Mouse (Mus musculus): Measurements from ENCODE around the gene Bsdc1. TPM values are rescaled to one million over a fixed set of nuclear protein-coding genes. Genes with fewer than 3 reads are reported as not detected.

The Bsdc1 gene
- total RNA-seq, 2 experiments from 2014 or later: 55.4 TPM

DNA sequence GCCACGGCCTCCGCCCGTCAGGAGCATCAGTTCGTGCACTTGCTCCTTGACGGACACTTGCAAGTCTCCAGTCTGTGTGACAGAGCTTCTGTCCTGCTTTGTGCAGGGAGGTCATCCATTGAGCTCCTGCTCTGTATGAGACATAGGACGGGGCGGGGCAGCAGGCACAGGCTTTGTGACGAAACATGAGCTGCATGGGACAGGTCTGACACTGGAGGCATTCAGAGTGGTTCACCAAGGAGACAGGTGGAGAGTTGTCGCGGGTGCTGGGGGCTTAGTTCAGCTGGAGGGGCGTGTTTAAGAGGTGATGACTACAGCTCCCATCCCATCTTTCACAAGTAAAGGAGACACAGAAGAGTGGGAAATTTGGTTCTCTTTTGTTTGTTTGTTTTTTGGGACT, 14.7 kb downstream of the Bsdc1 start:
- DNase-seq (ENCODE audit: low spot score in 2 of 2): no peak

DNA sequence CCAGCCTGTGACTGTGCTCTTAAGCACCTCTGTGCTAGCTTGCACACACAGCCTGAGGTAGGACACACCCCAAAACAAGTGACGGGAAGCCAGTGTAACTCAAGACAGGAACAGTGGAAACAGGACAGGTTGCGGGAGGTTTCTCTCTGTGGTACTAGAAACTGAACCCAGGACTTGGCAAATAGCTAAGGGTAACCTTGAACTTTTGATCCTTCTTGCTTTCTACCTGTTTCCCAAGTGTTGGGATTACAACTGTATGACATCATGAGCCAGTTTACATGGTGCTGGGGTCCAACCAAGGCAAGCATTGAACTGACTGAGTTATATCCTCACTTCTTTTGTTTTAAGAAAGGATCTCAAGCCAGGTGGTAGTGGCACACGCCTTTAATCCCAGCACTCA, 18.5 kb downstream of the Bsdc1 start:
- no peak for DNase-seq (ENCODE audit: low spot score in 2 of 2)

DNA sequence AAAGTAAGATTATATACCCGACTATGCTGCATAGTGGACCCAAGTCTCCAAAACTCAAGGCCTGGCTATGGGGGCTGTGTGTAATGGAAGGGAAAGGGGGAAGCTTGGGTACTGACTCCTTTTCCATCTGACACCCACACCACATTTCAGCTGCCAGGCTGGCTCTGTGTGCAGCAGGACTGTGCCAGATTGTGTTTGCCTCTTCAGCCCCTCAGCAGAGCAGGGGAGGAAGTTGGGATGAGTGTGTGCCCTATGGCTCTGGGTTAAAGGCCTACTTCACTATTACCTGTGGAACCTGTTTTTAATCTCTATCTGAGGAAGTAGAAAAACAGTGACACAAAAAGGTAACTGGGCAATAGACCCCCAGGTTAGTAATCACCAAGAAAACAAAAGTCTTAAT, 19.7 kb downstream of the Bsdc1 start:
- DNase-seq (ENCODE audit: low spot score in 2 of 2): no peak

DNA sequence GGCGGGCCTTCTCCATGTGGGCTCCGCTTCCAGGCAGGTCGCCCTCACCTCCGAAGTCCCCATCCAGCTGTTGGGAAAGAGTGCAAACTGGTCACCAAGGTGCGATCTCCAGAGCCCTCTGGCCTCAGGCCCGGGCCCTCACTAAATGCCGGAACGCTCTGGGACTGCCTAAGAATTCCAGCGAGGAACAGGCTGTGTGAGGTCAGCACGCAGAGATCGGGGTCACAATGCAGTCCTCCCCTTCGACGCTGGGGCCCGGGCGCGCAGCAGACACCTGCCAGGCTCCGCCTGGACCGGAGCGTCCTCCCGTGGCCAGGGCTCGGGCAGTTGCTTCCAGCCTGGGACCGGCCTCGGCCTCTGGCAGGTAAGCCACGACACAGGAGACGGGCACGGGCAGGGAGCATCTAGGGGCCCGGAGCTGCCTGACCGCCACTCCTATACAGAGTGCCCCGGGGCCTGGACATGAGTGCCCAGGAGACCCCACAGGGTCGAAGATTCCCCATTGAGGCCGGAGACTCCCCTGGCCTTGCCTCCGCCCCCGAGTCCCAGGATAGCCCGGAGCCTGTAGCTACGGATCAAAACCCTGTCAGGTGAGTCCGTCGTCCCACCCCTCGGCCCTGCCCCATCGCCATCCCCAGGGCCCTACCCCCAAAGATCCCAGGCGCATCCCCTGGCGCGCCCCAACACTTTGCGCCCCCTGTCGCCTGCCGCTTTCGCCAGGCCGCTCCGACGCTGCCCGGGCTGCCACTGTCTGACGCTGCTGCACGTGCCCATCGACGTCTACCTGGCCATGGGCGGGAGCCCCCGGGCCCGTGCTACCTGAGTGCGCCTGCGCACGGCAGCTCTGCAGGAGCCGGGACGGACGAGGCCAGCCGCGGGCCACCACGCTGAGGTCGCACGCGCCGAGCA, 29.8 kb downstream of the Bsdc1 start, which contains the start of the genes Tssk3 and Fam229a:
TSS of gene Tssk3 (minus strand) at position 51 of the 909 bp plus-strand sequence.
TSS of gene Fam229a (plus strand) at position 219 of the 909 bp plus-strand sequence.
- DNase-seq (ENCODE audit: low spot score in 2 of 2): no peak

DNA sequence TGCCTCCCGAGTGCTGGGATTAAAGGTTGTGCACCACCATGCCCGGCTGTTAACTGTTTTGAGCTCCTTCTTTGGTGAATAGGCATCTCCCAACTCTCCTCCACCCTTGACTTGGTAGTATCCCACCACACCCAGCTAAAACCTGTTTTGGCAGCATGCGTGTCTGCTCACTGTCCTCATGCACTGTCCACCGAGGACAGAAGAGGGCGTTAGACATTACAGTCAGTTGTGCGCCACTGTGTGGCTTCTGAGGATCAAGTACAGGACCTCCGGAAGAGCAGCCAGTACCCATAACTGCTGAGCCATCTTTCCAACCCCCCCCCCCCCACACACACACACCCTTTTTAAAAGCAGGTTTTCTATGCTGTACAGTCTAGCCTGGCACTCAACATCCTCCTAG, 33.3 kb downstream of the Bsdc1 start:
- DNase-seq (ENCODE audit: low spot score in 2 of 2): no peak

DNA sequence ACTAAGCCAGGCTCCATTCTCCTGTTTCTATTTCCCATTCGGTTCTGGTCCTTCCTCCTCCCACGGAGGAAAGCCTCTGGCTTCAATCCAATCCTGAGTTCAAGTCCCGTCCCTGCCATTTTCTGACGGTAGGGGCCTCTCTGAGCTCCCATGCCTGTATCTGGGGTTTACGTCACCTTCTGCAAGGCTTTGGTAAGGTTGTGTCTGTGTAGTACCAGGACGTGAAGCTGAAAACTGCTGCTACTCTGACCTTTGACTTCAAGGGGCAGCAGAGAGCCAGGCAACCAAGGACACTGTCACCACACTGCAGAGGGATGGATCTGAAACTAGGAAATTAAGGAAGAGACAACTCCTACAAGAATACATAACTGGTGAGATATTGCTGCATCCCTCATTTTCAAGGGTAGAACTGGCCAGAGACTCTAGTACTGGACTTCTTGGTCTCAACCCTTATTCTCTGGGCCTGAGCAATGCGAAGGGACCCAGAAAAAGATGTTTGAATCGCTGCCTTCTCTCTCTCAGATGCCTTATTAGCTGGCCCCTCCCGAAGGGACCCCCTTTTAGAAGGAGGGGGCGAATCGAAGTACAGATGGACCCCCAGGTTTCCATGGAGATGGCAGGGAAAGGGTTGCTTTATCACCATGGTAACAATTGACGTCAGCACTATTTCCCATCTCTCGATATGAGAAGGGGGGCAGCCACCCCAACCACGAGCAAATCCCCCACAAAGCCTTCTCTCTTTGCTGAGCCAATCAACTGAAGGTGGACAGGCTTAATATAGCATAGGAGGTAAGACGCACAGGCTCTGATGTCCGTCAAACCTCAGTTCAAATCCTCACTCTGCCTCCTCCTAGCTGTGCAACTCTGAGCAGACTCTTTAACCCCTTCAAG, 34.5 kb downstream of the Bsdc1 start:
- DNase-seq (ENCODE audit: low spot score in 2 of 2): no peak

DNA sequence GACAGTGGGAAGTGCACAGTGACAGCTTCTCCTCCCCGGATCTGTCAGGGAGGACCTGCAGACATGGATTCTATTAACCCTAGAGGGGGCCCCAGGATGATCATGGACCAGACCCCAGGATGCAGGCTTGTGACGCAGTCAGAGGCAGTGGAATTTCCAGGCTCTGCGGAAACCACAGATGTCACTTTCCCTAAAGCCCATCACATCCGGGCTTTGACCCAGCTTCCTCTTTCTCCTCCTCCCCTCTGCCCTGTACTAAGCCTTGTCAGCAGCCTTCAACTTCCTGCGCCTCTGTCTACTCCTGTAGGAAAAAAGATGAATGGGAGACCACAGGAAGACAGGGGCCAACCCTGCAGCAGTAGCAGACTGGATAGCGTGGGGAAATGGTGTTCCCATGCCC, 35.2 kb downstream of the Bsdc1 start:
- DNase-seq (ENCODE audit: low spot score in 2 of 2): no peak

DNA sequence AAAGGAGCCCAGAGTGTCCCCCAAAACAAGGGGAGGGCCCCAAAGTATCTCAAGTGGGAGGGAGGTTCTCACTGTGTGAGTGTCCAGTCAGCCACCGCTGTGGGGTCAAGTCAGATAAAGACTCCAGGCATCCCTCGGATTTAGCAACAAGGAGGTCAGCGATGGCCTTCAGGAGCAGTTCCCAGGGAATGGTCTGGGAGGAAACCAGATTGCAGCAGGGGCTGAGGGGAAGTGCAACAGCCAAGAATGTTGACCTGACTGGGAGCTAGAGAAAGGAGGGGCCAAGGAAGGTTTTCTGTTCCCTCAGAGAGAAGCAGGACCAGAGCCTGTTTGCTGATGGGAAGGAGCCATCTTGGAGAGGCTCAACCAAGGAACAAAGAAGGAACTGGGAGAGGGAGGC, 37.6 kb downstream of the Bsdc1 start:
- no peak for DNase-seq (ENCODE audit: low spot score in 2 of 2)

DNA sequence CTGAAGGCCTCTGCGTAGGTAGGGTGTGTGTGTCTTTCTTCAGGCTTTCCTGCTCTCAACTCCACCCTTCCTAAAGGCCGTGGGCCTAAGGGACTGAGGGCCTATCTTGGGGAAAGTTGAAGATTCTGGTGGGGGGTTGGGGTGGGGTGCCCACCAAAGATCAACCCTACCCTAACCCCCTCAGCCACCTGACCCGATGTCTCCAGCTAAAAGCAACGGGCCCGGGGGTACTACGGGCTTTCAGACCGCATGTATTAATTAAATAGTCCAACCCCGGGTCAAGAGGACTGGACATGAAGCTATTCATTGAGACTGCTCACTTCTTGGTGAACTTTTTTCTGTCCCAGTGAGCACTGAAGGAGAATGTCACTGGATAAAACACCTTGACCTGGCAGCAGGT, 38.6 kb downstream of the Bsdc1 start:
- DNase-seq (ENCODE audit: low spot score in 2 of 2): no peak

DNA sequence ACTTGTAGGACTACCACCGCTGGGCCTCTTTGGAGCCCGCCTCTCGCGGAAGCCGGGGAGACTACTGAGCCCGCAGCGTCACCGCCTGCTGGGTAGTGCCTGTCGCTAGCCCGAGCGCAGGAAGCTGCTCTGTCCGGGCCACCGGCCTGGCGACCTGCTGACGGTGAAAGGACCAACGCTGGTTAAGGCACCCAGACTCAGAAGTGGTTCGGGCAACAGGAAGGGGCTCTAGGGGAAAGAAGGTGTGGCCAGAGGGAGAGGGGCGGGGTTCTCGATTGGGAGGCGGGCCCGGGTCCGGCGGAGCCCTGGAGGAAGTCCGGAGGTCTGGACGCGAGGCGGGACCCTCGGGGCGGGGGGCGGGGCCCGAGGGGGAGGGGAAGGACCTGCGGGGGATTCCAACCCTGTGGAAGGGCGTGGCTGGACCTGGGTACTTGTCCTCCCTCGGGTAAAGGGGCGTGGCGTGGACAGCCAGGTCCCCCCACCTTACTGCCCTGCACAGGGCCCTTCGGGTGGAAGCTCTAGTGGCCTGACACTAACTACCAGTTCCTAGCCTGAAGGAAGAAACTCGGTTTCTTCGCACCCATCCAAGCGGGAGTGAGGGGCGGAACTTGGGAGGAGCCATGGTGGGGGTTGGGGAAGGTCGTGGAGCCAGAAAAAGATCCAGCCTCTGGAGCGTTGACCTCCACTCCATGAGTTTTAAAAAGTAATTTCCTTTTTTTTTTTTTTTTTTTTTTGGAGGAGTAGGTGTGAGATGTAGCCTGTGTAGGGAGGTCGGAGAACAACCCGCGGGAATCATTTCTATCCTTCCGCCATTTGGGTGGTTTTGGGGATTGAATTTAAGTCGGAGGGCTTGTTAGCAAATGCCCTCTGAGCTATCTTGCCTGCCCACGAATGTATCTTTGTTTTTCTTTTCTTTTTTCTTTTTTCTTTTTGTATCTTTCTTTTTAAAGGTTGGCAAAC, 39.5 kb downstream of the Bsdc1 start:
- DNase-seq (ENCODE audit: low spot score in 2 of 2): peak; percentile 70 to 84

DNA sequence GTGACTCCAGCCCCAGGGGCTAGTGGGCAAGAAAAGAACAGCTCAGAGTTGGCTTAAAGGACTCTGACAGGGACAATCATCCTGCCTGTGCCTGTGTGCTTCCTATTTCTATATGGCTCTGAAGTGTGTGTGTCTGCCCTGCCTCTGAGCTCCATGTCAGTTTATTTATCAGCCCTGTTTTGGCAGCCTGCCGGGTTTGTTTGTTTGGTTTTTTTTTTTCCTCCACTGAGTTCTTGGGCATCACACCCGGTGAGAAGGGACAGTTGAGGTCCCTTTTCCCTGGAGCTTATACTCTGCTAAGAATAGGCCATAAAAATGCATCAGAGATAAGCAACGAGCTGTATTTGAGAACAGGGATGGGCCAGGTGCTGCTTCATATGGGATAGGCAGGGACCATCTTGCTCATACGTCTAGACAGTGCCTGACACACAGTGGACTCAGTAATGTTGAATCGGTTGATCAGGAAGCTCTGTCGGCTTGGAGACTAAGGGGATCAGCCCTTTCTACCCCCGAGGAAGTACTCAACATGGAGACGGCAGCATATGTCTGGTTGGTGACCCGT, 41.0 kb downstream of the Bsdc1 start:
- DNase-seq (ENCODE audit: low spot score in 2 of 2): no peak

DNA sequence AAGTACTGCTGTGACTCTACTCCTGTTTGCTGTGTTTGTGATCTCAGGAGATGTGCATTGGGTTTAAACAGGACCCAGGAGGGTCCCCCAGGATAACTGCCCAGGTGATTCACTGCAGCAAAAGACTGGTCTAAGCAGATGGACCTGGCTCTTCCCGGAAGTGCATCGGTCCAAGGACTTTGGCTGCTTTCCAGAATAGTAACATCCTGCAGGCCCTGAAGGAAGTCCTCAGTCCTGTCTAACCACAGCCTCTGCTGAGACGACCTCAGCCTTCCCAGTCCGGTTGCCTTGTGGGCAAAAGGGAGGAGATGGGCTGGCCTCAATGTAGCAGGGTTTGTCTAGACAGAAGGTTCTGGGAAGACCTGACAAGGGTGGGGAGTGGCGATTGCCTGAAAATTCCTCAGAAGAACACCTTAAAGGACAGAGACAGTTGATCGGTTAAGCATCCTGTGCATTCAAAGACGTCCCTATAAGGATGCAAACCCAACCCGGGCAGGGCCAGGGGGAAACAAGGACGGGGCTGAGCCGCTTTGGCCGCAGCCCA, 41.6 kb downstream of the Bsdc1 start:
- no peak for DNase-seq (ENCODE audit: low spot score in 2 of 2)

DNA sequence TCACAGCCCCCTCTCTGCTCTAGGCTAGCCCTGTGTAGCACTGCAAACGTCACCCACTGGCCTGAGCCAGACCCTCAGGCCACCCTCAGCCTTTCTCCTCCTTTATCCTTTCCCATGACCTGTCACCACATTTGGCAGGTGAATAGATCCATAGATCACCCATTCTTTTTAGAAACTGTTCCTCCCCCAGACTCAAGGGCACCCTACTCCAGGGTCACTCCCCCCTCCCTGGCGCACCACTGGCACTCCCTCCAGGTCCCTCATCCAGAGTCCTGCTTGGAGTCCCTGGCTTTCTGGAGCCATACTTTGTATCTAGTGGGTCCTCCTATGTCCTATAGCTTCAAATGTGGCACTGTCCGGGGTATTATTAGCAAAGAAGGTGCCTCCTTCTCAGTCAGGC, 44.1 kb downstream of the Bsdc1 start:
- DNase-seq (ENCODE audit: low spot score in 2 of 2): no peak

DNA sequence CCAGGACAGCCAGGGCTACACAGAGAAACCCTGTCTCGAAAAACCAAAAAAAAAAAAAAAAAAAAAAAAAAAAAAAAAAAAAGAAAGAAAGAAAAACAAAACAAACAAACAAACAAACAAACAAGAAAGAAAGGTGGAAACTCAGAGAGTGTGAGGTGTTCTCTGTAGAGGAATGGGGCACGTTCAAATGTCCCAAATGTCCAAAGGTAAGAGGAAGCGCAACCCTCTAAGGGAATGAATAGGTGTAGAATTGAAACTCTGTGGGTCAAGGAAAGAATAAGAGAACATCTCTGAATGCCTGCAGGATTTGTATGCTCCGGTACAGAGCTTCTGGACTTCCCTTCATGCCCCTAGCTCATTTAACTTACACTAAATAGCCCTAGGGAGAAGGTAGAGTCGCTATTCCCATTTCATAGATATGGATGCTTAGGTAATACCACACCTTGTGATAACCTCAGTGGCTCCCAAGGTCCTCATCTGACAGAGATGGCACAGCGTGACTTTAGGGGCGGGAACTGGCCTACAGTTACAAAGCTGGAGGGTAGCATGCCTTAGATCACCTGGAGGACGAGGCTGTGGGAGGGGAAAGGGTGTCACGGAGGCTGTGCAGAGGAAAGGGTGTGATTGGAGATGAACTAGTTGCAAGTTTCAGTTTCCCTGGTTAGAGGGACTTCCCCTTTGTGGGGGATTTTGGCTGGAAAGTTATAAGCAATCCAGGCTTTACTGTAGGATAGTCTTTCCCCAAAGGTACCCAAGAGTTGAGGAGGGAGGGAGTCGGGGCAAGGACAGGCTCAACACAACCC, 46.3 kb downstream of the Bsdc1 start:
- DNase-seq (ENCODE audit: low spot score in 2 of 2): no peak

DNA sequence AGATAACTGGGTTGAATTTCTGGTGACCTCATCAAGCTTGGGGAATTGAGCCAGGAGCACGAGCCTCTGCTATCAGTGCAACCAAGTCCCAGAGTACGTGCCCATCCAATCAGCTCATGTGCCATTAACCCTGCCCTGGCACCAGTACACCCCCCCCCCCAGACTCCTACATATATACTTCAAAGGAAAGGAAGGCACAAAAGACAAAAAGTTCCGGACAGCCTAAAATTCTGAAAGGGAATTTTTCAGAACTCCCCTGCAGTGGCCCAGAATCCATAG, 46.8 kb downstream of the Bsdc1 start:
- DNase-seq (ENCODE audit: low spot score in 2 of 2): no peak

DNA sequence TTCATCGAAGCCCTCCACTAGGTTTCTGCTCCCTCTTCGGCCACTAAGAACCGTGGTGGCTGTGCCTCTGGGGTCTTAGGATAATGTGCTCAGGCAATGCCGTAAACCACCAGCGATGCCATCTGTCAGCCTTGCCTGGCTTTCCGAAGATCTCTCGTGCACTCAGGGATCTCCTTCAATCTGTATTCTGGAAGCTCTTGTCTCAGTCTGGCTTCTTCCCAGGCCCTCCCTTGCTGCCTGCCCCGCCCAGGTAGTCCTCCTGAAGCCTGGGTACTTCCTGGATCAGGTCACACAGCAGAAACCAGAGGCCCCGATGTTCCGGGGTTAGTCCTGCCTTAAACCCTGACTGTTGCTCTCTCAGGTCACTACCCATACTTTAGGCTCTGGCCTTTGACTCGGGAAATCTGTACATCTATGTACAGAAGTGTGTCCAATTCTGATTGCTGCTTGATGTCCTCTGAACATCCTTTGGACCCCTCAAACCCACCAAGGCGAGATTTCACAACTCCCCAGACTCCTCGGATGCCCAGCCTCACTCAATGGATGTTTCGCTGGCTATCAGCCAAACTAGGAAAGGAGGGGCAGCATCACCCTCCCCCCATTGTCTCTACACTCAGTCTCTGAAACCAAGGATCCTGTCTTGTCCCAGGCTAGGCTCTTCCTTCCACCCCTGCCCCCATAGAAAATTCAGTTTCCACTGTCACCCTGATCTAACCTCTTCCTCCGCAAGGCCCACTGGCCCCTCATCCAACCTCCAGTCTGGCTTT, 47.6 kb downstream of the Bsdc1 start:
- no peak for DNase-seq (ENCODE audit: low spot score in 2 of 2)

DNA sequence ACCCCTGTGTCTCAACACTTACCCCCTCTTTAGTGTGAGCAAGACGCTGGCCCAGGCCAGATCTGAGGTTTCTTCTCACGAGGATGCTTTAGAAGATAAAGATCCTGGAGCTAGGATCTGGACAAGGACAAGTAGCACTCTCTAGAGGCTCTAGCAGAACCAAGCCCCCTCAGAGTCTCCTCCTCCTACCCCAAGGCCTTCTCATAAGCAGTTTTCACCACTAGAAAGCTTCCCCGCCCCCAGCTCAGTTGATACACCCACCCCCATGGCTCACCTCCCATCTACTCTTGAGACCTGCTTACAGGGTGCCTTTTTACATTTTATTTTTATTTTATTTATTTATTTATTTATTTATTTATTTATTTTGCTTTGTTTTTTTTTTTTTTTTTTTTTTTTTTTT, 48.3 kb downstream of the Bsdc1 start:
- DNase-seq (ENCODE audit: low spot score in 2 of 2): no peak

DNA sequence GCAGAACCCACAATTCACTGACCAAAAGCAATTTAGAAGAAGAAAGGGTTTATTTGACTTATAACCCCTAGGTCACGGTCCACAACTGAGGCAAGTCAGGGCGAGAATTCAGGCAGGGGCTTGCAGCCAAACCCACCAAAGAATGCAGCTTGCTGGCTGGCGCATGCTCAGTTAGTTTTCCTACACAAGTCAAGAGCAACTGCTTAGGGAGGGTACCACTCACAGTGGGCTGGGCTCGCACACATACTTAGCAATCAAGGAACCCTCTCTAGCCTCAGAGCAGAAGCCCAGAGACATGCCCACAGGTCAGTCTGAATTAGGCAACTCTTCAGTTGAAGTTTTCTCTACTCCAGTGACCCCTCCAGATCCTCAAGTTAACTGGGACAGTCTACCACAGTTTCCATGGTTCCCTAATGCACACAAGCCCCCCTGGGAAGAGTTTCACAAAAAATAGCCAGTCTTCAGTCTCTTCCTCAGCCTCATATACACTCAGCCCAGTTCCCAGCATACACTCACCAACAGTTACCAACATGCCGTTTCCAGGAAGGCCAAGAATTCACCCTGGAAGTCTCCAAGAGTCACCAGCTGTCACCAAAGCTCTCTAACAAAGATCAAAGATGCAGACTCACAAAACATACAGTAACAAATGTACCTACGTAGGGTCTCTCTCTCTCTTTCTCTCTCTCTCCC, 49.5 kb downstream of the Bsdc1 start:
- DNase-seq (ENCODE audit: low spot score in 2 of 2): no peak
